Mouse (Mus musculus) myocyte (in vitro differentiated cells): ENCODE measurements around the gene Galnt7. TPM values are rescaled to one million over a fixed set of nuclear protein-coding genes. Genes with fewer than 3 reads are reported as not detected.

Experiments
- H3K27me3 ChIP-seq: one replicate; pipeline ENCODE4 v1.6.1; 2011; ENCODE audit not compliant: control insufficient read depth, insufficient read depth, insufficient read length
- H3K36me3 ChIP-seq: one replicate; pipeline ENCODE4 v1.6.1; 2011; ENCODE audit not compliant: control insufficient read depth, insufficient read depth
- H3K4me2 ChIP-seq: one replicate; pipeline ENCODE4 v1.6.1; 2011; ENCODE audit warnings: low read depth, control low read depth
- H3K4me3 ChIP-seq: one replicate; pipeline ENCODE4 v1.5.1; 2011; ENCODE audit warnings: mild to moderate bottlenecking, control low read depth, moderate library complexity
- H3K79me2 ChIP-seq: one replicate; pipeline ENCODE4 v1.6.1; 2011; ENCODE audit not compliant: control insufficient read depth, insufficient read depth
- H3ac ChIP-seq: one replicate; pipeline ENCODE4 v1.6.1; 2011; ENCODE audit not compliant: control insufficient read depth, insufficient read length
- CEBPB ChIP-seq: IDR thresholded peaks from 2 replicates; pipeline ENCODE4 v1.6.1; 2011; ENCODE audit warnings: mild to moderate bottlenecking, moderate library complexity; ENCODE audit not compliant: poor library complexity, insufficient read depth, severe bottlenecking
- E2F4 ChIP-seq: IDR thresholded peaks from one replicate; pipeline ENCODE4 v1.6.1; 2011; ENCODE audit warnings: mild to moderate bottlenecking, control low read depth, moderate library complexity; ENCODE audit not compliant: insufficient read depth
- MAX ChIP-seq: IDR thresholded peaks from one replicate; pipeline ENCODE4 v1.6.1; 2011; ENCODE audit warnings: low read depth, mild to moderate bottlenecking, control low read depth
- MYOD1 ChIP-seq, 3 experiments: IDR thresholded peaks; one replicate each; pipeline ENCODE4 v1.6.1; 2011; ENCODE audit warnings: control low read depth in 2 of 3, low read depth in 2 of 3, mild to moderate bottlenecking in 2 of 3, moderate library complexity in 1 of 3; ENCODE audit not compliant: insufficient read length in 2 of 3, control insufficient read depth in 1 of 3
- MYOG ChIP-seq, 3 experiments: IDR thresholded peaks; one replicate each; pipeline ENCODE4 v1.6.1; 2011; ENCODE audit warnings: control low read depth in 2 of 3, low read depth in 2 of 3, mild to moderate bottlenecking in 2 of 3; ENCODE audit not compliant: insufficient read length in 2 of 3, control insufficient read depth in 1 of 3, insufficient read depth in 1 of 3
- POLR2A ChIP-seq: IDR thresholded peaks from one replicate; pipeline ENCODE4 v1.6.1; 2011; ENCODE audit warnings: low read depth, mild to moderate bottlenecking, control low read depth, moderate library complexity; ENCODE audit not compliant: insufficient read length
- POLR2AphosphoS2 ChIP-seq: IDR thresholded peaks from one replicate; pipeline ENCODE4 v1.6.1; 2011; ENCODE audit warnings: low read depth, control low read depth; ENCODE audit not compliant: insufficient read length
- REST ChIP-seq: IDR thresholded peaks from one replicate; pipeline ENCODE4 v1.6.1; 2011; ENCODE audit warnings: mild to moderate bottlenecking, control low read depth, moderate library complexity; ENCODE audit not compliant: insufficient read depth, insufficient read length
- SRF ChIP-seq: IDR thresholded peaks from one replicate; pipeline ENCODE4 v1.6.1; 2011; ENCODE audit warnings: low read depth; ENCODE audit not compliant: control insufficient read depth, insufficient read length
- TCF12 ChIP-seq: IDR thresholded peaks from one replicate; pipeline ENCODE4 v1.6.1; 2011; ENCODE audit warnings: mild to moderate bottlenecking, control low read depth; ENCODE audit not compliant: poor library complexity, insufficient read depth, severe bottlenecking
- TCF3 ChIP-seq: IDR thresholded peaks from one replicate; pipeline ENCODE4 v1.6.1; 2011; ENCODE audit warnings: low read depth, control low read depth; ENCODE audit not compliant: insufficient read length
- USF1 ChIP-seq: IDR thresholded peaks from one replicate; pipeline ENCODE4 v1.6.1; 2011; ENCODE audit warnings: low read depth, mild to moderate bottlenecking, control low read depth, moderate library complexity
- polyA plus RNA-seq: library from polyadenylated mRNA; unstranded; fragments of >200 nt; fragmentation: generic; extraction: Trizol; gene quantifications from one replicate; pipeline ENCODE4 v1.2.1, GENCODE M21; 2012; ENCODE audit warnings: missing spikeins

Gene Galnt7
- polyA plus RNA-seq, 1 experiment = 3.1 TPM

GRCm38 (mm10) chr8:57563726-57564125, 89.1 kb downstream of the Galnt7 start:
- Histone ChIP-seq H3K79me2 (no peaks in the 10 kb centered on the region), H3K36me3 (no peaks in the 10 kb centered on the region), H3K4me2 (no peak overlapping the region), H3ac (no peak overlapping the region), H3K27me3 (no peaks in the 10 kb centered on the region), H3K4me3 (no peak overlapping the region)
- TF ChIP-seq MYOG (IDR thresholded peaks at IDR 0.05; ENCODE audit: control insufficient read depth in 1 of 3, insufficient read depth in 1 of 3, insufficient read length in 2 of 3, low read depth in 2 of 3) (no peak), MAX (no peak)

GRCm38 (mm10) chr8:57562741-57563140, 90.1 kb downstream of the Galnt7 start:
- Histone ChIP-seq H3K27me3 (no peaks in the 10 kb centered on the region), H3K36me3 (no peaks in the 10 kb centered on the region), H3K79me2 (no peaks in the 10 kb centered on the region), H3ac (no peak overlapping the region), H3K4me3 (no peak overlapping the region), H3K4me2 (no peak overlapping the region)
- no peak for TF ChIP-seq MYOG (IDR thresholded peaks at IDR 0.05; ENCODE audit: control insufficient read depth in 1 of 3, insufficient read depth in 1 of 3, insufficient read length in 2 of 3, low read depth in 2 of 3)
- TF ChIP-seq POLR2A = no peak
- no peak for TF ChIP-seq REST
- TF ChIP-seq TCF3 = no peak
- TF ChIP-seq USF1 = no peak
- TF ChIP-seq MAX = no peak
- TF ChIP-seq SRF = no peak
- TF ChIP-seq TCF12 = no peak
- TF ChIP-seq CEBPB = no peak
- no peak for TF ChIP-seq MYOD1 (IDR thresholded peaks at IDR 0.05; ENCODE audit: control insufficient read depth in 1 of 3, insufficient read length in 2 of 3, low read depth in 2 of 3)
- TF ChIP-seq POLR2AphosphoS2 = no peak
- no peak for TF ChIP-seq E2F4

- Histone ChIP-seq H3ac (no peak overlapping the region), H3K4me2 (no peak overlapping the region), H3K36me3 (no peaks in the 10 kb centered on the region), H3K4me3 (no peak overlapping the region), H3K27me3 (no peaks in the 10 kb centered on the region), H3K79me2 (no peaks in the 10 kb centered on the region)
- TF ChIP-seq TCF12 = no peak
- no peak for TF ChIP-seq POLR2AphosphoS2
- no peak for TF ChIP-seq MAX
- no peak for TF ChIP-seq CEBPB
- TF ChIP-seq USF1 = no peak
- no peak for TF ChIP-seq REST
- TF ChIP-seq MYOD1 (IDR thresholded peaks at IDR 0.05; ENCODE audit: control insufficient read depth in 1 of 3, insufficient read length in 2 of 3, low read depth in 2 of 3) = no peak
- no peak for TF ChIP-seq SRF
- TF ChIP-seq E2F4 = no peak
- no peak for TF ChIP-seq TCF3
- no peak for TF ChIP-seq MYOG (IDR thresholded peaks at IDR 0.05; ENCODE audit: control insufficient read depth in 1 of 3, insufficient read depth in 1 of 3, insufficient read length in 2 of 3, low read depth in 2 of 3)
- no peak for TF ChIP-seq POLR2A
These were observed 91.9 kb downstream of the Galnt7 start for GRCm38 (mm10) chr8:57560926-57561325.

- TF ChIP-seq TCF12 (no peak), MAX (no peak), E2F4 (no peak), TCF3 (no peak), SRF (no peak), MYOD1 (IDR thresholded peaks at IDR 0.05; ENCODE audit: control insufficient read depth in 1 of 3, insufficient read length in 2 of 3, low read depth in 2 of 3) (no peak)
- Histone ChIP-seq H3K36me3 (no peaks in the 10 kb centered on the region), H3K79me2 (no peaks in the 10 kb centered on the region), H3K4me2 (no peak overlapping the region), H3K4me3 (no peak overlapping the region), H3ac (no peak overlapping the region), H3K27me3 (no peaks in the 10 kb centered on the region)
These were observed 100.5 kb downstream of the Galnt7 start for GRCm38 (mm10) chr8:57552102-57553032.

GRCm38 (mm10) chr8:57547581-57547980, 105.3 kb downstream of the Galnt7 start:
- Histone ChIP-seq H3K79me2 (no peaks in the 10 kb centered on the region), H3K4me3 (no peak overlapping the region), H3K4me2 (no peak overlapping the region), H3ac (no peak overlapping the region), H3K27me3 (no peaks in the 10 kb centered on the region), H3K36me3 (no peaks in the 10 kb centered on the region)
- TF ChIP-seq POLR2A = no peak
- TF ChIP-seq MAX = no peak
- no peak for TF ChIP-seq TCF3
- TF ChIP-seq REST = no peak
- no peak for TF ChIP-seq MYOD1 (IDR thresholded peaks at IDR 0.05; ENCODE audit: control insufficient read depth in 1 of 3, insufficient read length in 2 of 3, low read depth in 2 of 3)
- TF ChIP-seq USF1 = no peak
- no peak for TF ChIP-seq POLR2AphosphoS2
- TF ChIP-seq SRF = no peak
- no peak for TF ChIP-seq E2F4
- no peak for TF ChIP-seq MYOG (IDR thresholded peaks at IDR 0.05; ENCODE audit: control insufficient read depth in 1 of 3, insufficient read depth in 1 of 3, insufficient read length in 2 of 3, low read depth in 2 of 3)
- TF ChIP-seq TCF12 = no peak
- TF ChIP-seq CEBPB = no peak
